8 mouse cellular contexts compared by ENCODE assay signal in the genomic region with DNA sequence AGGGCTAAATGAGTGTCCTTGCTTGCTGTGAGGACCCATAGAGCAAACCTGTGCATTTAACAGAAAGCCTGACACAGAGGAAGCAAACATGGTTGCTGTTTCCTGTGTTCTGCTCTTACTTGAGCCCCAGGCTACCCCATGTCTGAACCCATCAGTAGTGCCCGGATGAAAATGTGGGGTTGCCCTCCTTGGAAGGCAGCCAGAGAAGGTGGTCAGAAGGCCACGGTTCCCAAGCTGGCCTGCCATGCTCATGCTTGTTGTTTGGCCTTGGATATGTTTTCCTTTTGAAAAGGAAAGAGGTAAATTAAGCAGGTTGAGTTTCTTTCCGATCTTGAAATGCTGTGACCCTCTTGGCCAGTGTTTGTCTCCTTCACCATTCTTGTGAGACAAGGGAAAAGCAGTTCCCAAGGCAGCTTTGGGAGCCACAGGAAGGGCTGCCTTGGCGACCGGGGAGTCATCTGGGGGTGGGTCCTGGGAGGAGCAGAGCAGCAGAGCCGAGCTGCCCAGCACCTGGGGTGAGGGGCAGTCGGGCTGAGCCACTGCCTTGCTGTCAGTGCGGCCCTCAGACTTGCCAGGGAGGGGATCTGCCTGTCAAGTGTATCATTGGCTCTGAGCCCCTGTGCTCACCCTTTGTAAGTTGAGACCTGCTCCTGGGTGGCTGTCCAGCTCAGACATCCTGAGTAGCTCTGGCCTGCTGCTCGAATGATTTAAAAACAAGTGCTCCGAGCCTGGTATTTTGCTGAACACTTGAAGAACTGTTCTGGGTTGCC. TPM values are rescaled to one million over a fixed set of nuclear protein-coding genes. Genes with fewer than 3 reads are reported as not detected.
DNase-seq lines count a peak whose midpoint lies in the region; ATAC-seq and TF ChIP-seq lines count a peak whose summit lies in the region.

No protein-coding gene starts in this region.

- H3K4me3 ChIP-seq in kidney, postnatal 0 days (replicated peaks; ENCODE audit: low read depth, low read length) = no peak overlapping the region
- no peak overlapping the region for H3K4me3 ChIP-seq in neural tube, embryonic 12.5 days

- DNase-seq in adrenal gland, postnatal 14 days = peak; percentile 59
- DNase-seq in adrenal gland, adult 8-10 months = no peak
- peak; percentile 47 for DNase-seq in thymus, postnatal 0 days (ENCODE audit: low spot score)
- DNase-seq in thymus, postnatal 25 days = no peak
- DNase-seq in kidney, postnatal 0 days (ENCODE audit: low spot score) = peak; percentile 82
- DNase-seq in urinary bladder, postnatal 14 days (ENCODE audit: low spot score) = no peak
- no peak for DNase-seq in thymus, adult 18-20 months

- no peak overlapping the region for H3K4me2 ChIP-seq in kidney, postnatal 0 days (ENCODE audit: low read length)
- 0 out of 2 replicates have a peak overlapping the region, but pooled peaks have one; percentile 5 for H3K4me2 ChIP-seq in neural tube, embryonic 12.5 days (replicated peaks)

- peaks cover 28% of the 10 kb centered on the region for H3K4me1 ChIP-seq in kidney, postnatal 0 days (replicated peaks; ENCODE audit: insufficient read depth, low read length)
- H3K4me1 ChIP-seq in neural tube, embryonic 12.5 days = peaks cover 27% of the 10 kb centered on the region

- peak overlapping the region; percentile 73 for H3K27ac ChIP-seq in kidney, postnatal 0 days
- peak overlapping the region; percentile 67 for H3K27ac ChIP-seq in neural tube, embryonic 12.5 days

- no peak for TF ChIP-seq CTCF in kidney, postnatal 0 days (IDR thresholded peaks at IDR 0.05; ENCODE audit: low read depth)

- no peaks in the 10 kb centered on the region for H3K9me3 ChIP-seq in kidney, postnatal 0 days (replicated peaks; ENCODE audit: low read length)
- H3K9me3 ChIP-seq in neural tube, embryonic 12.5 days = no peaks in the 10 kb centered on the region

- 6% methylated on average over 10 of the region's 10 CpGs for WGBS in kidney, postnatal 0 days
- WGBS in neural tube, embryonic 12.5 days = 18% methylated on average over 10 of the region's 10 CpGs

- H3K9ac ChIP-seq in kidney, postnatal 0 days (ENCODE audit: low read depth, low read length) = peak overlapping the region; percentile 37; the same call in 1 of the 2 replicates
- H3K9ac ChIP-seq in neural tube, embryonic 12.5 days = peak overlapping the region; percentile 29; the same call in 1 of the 2 replicates

- H3K27me3 ChIP-seq in kidney, postnatal 0 days (ENCODE audit: insufficient read depth, low read length) = no peaks in the 10 kb centered on the region
- no peaks in the 10 kb centered on the region for H3K27me3 ChIP-seq in neural tube, embryonic 12.5 days (replicated peaks)

- H3K36me3 ChIP-seq in kidney, postnatal 0 days (ENCODE audit: insufficient read depth, low read length) = peaks cover 20% of the 10 kb centered on the region; the same call in 1 of the 2 replicates
- H3K36me3 ChIP-seq in neural tube, embryonic 12.5 days = peaks cover 29% of the 10 kb centered on the region

- ATAC-seq in kidney, postnatal 0 days (replicated peaks; ENCODE audit: low FRiP score, low read depth) = peak; percentile 78
- ATAC-seq in neural tube, embryonic 12.5 days (ENCODE audit: low FRiP score, low read depth) = peak; percentile 32; the same call in 1 of the 2 replicates

RNA-seq across cellular contexts. Expression of a gene that starts 30.0 kb away (rescaled TPM):
- total RNA-seq in adrenal gland, postnatal 14 days (2021) = 39.3 and 44.9 TPM in 2 replicates
- total RNA-seq in adrenal gland, adult 8-10 months (2022) = 10 to 100 TPM; 46.6 to 69.0 (median 59.4) TPM
- 20.4 and 23.6 TPM in 2 replicates for polyA plus RNA-seq in thymus, postnatal 0 days (2015; fragmentation: Nextera tagmentation; extraction: Ambion mirVana)
- polyA plus RNA-seq in kidney, postnatal 0 days (2015; fragmentation: Nextera tagmentation; extraction: Ambion mirVana) = 27.8 and 30.5 TPM in 2 replicates
- 39.1 and 43.0 TPM in 2 replicates for polyA plus RNA-seq in neural tube, embryonic 12.5 days (2016; fragmentation: Nextera tagmentation; extraction: Ambion mirVana)

Comparison
In these comparisons a context has a peak if more than half of its experiments do, and no peak if none do; other contexts are left out.
1. DNase-seq: peak in adrenal gland, postnatal 14 days (single experiment), thymus, postnatal 0 days (single experiment) and kidney, postnatal 0 days (single experiment); none in adrenal gland, adult 8-10 months (single experiment), thymus, postnatal 25 days (single experiment), urinary bladder, postnatal 14 days (single experiment) and thymus, adult 18-20 months (0 of 2).